Mouse (Mus musculus) Patski (cell line): ENCODE results near the gene Lemd2. TPM values are rescaled to one million over a fixed set of nuclear protein-coding genes. Genes with fewer than 3 reads are reported as not detected.
"Not testable (repeated sequence)": the region's sequence is repeated elsewhere in the genome, so short reads cannot be mapped to it uniquely, and the experiment has no call there.

ENCODE experiments used
- ATAC-seq: fragments of 100-300 bp; one replicate; pipeline ENCODE4 v1.8.0; 2021
- CTCF ChIA-PET: fragments of 350-600 bp; sonication (Branson Sonifier 250); formaldehyde crosslinking; loops from one replicate; lab custom pipeline; 2022; ENCODE audit warnings: inconsistent platforms; lab: Charles Lee
- POLR2A ChIA-PET: fragments of 350-600 bp; sonication (Branson Sonifier 250); formaldehyde crosslinking; loops from one replicate; lab custom pipeline; 2022; ENCODE audit warnings: antibody characterized with exemption, inconsistent platforms; lab: Charles Lee
- DNase-seq: peaks from one replicate; pipeline ENCODE4 v3.0.0-alpha.2; 2011; ENCODE audit warnings: low read depth, low spot score
- H3K27me3 ChIP-seq: fragments of 371-371 bp; one replicate; pipeline ENCODE4 v1.5.1; 2021
- CTCF ChIP-seq: fragments of 100-300 bp; IDR thresholded peaks from one replicate; pipeline ENCODE4 v1.5.1; 2021
- in situ Hi-C: fragments of 300-500 bp; cut with MboI; formaldehyde crosslinking; loops from 3 replicates; pipeline ENCODE4 v1.11.1; 2018; ENCODE audit warnings: low pct_unique_long_range_greater_than_20kb, mixed read lengths
- polyA plus RNA-seq: library from polyadenylated mRNA; unstranded; gene quantifications from one replicate; pipeline ENCODE4 v1.2.3, GENCODE M21; 2021

The Lemd2 gene
- polyA plus RNA-seq, 1 experiment from 2014 or later: 104 TPM

DNA sequence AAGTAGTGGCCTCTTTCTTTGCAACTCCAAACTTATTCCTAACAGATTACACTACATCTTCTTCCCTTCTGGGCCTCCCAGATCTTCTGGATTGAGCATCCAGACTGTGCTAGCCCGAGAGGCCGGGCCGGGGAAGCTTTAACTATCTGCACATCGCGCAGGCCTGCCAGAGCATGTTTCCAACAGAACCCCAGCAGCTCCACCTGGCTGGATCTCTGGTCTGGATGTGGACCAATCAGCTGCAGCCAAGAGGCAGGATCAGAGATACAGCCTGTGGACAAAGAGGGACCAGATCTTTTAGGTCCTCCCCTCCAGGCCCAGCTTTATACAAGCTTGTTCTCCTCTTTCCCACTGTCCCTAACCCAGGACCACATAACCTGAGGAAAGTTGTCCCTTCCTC lies 35.7 kb upstream of the Lemd2 start:
- no peak for TF ChIP-seq CTCF
- ChIA-PET CTCF (interaction anchor here (0.9 kb wide), 1 partner anchor 23 kb away, joined by 3 read pairs; no protein-coding TSS in a partner anchor), POLR2A (no interaction called here)
- DNase-seq (no peak), ATAC-seq (no peak)
- in situ Hi-C loops: loop anchor here (5.0 kb wide), 1 partner anchor 177 kb away; no protein-coding TSS in a partner anchor
- no peaks in the 10 kb centered on the region for H3K27me3 ChIP-seq

DNA sequence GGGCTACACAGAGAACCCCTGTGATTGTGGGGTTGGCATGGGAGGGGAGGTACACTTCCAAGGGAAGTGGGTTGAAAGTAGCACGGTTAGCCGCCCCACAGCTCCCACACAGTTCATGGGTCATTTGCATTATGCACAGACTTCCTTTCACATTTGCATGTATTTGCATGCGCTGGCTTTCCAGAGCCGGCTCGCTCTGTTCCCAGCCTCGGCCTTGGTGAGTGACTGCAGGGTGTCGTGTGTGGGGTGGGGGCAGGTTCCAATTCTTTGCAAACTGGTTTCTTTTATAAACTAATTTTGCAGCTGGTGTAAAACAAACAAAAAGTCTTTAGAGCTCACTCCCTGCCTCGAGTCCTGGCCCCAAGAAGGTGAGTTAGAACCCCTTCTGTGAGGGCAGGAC lies 34.4 kb upstream of the Lemd2 start:
- DNase-seq: no peak
- CTCF ChIA-PET: no interaction called here
- in situ Hi-C loops: loop anchor here (5.0 kb wide), 1 partner anchor 179 kb away; no protein-coding TSS in a partner anchor

DNA sequence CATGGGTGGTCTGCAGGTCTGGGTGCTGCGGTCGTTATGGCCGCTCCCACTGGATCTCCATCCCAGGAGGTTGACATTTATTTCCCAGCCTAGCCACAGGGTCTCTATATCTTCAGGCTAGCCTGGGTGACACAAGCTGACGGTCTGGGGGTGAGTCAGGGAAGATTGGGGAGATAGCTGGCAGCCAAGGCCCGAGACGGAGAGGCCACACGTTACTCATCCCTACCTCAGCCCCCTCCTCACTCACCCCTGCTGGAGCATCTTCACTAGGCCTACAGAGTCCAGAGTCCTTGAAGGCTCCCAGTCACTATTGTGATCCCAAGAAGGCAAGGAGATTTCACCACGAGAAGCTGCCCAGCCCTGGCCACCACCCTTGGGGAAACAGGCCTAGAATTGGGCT lies 33.5 kb upstream of the Lemd2 start:
- peaks cover 4% of the 10 kb centered on the region for H3K27me3 ChIP-seq
- CTCF ChIA-PET: no interaction called here
- ATAC-seq: no peak
- no peak for DNase-seq
- TF ChIP-seq CTCF: no peak
- POLR2A ChIA-PET: no interaction called here
- in situ Hi-C loops: loop anchor here (5.0 kb wide), 1 partner anchor 180 kb away; no protein-coding TSS in a partner anchor

More for the DNA sequence above, 34.4 kb upstream of the Lemd2 start:
- no peak for ATAC-seq
- POLR2A ChIA-PET: no interaction called here
- H3K27me3 ChIP-seq: peaks cover 4% of the 10 kb centered on the region
- TF ChIP-seq CTCF: no peak

DNA sequence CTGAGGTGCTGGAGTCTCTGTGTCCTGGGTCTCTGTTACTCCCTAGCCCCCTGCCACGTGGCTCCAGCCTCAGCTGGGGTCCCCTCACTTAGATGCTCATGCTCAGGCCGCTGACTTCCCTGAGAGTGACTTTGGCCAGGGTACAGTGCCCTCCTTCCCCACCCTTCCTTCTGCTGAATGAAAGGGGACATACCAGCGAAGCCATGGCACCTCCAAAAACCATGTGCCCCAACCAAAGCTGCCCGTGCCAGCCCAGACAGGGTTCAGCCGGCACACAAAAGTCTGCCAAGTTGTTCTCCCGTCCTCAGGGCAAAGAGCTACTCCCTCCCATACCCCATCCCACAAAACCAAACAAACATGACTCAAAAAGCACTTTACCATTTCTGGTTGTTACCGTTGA lies 29.0 kb upstream of the Lemd2 start:
- H3K27me3 ChIP-seq: peaks cover 4% of the 10 kb centered on the region
- in situ Hi-C loops: no loop called here
- DNase-seq (no peak), ATAC-seq (no peak)
- TF ChIP-seq CTCF: no peak
- ChIA-PET CTCF (no interaction called here), POLR2A (no interaction called here)

DNA sequence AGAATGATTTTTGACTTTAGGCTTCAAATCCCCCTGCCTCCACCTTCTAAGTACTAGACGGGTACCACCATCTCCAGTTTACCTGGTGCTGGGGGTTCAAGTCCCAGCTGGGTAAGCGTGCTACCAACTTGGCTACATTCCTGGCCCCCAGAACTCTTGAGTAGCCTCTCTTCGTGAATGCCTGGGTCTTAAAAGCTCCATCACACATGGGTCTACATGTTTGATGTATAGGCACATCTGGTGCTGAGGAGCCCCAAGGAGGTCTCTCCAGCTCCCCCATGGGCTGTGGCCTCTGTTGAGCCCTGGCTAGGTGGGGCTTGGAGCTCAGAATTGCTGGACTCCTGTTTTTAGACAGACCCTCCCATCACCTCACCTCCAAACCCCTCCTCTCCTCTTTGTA lies 27.9 kb upstream of the Lemd2 start:
- ChIA-PET POLR2A (no interaction called here), CTCF (no interaction called here)
- ATAC-seq (no peak), DNase-seq (no peak)
- in situ Hi-C loops: no loop called here
- H3K27me3 ChIP-seq: peaks cover 4% of the 10 kb centered on the region
- TF ChIP-seq CTCF: no peak

DNA sequence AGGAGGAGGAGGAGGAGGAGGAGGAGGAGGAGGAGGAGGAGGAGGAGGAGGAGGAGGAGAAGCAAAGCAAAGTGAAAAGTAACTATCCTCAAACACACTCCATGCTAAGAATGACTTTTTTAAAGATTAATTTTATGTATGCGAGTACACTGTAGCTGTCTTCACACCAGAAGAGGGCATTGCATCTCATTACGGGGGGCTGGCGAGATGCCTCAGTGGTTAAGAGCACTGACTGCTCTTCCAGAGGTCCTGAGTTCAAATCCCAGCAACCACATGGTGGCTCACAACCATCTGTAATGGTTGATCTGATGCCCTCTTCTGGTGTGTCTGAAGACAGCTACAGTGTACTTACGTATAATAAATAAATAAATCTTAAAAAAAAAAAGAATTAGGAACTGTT lies 27.3 kb upstream of the Lemd2 start:
- in situ Hi-C loops, DNase-seq, CTCF ChIA-PET, ATAC-seq, H3K27me3 ChIP-seq: not testable (repeated sequence)
- POLR2A ChIA-PET: interaction anchor here (0.6 kb wide), 1 partner anchor 25 kb away, joined by 3 read pairs; no protein-coding TSS in a partner anchor

DNA sequence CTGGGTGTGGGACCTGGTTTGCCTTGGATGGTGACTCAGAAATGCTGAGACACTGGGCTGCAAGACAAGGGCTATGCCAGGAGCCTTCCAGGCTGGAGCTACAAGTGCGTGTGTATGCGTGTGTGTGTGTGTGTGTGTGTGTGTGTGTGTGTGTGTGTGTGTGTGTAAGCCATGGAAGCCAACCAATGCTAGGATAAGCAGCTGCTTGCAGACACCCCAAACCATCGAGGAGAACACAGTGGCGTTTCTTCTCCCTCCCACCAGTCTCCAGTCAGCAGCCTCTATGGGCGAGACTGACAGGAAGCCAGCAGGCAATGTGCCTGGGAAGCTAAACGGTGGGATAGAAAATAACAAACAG lies 26.9 kb upstream of the Lemd2 start:
- DNase-seq (no peak), ATAC-seq (no peak)
- in situ Hi-C loops: no loop called here
- ChIA-PET CTCF (no interaction called here), POLR2A (interaction anchor here (0.6 kb wide), 1 partner anchor 25 kb away, joined by 3 read pairs; no protein-coding TSS in a partner anchor)
- no peak for TF ChIP-seq CTCF
- H3K27me3 ChIP-seq: peaks cover 6% of the 10 kb centered on the region

DNA sequence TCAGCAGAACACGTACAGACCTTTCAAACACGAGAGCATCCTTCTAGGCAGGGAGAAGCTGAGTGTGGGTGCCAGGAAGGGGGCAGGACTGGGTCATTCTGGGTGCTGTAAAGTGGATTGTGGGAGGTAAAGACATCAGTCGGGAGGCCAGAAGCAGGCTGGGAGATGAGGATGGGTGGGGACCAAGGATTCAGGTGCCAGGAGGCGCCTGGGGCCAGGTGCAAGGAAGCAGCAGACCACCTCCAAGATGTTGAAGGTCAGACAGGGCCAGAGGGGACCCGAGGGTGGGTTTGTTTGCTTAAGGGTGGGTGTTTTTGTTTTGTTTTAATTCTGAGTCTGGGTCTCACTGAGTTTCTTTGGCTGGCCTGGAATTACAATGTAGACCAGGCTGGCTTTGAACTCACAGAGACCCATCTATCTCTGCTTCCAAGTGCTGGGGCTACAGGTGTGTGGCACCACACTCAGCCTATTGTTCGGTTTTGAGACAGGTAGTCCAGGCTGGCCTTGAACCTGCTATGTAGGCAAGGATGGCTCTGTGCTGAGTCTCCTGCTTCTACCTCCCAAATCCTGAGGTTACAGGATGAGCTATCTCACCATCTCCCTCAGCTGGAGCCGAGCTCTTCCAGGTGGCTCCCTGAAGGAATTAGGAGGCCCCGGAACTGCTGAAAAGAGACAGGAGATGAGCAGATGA lies 26.3 kb upstream of the Lemd2 start:
- ChIA-PET CTCF (no interaction called here), POLR2A (interaction anchor here (0.6 kb wide), 1 partner anchor 26 kb away, joined by 3 read pairs; no protein-coding TSS in a partner anchor)
- peaks cover 6% of the 10 kb centered on the region for H3K27me3 ChIP-seq
- ATAC-seq (no peak), DNase-seq (no peak)
- TF ChIP-seq CTCF: no peak
- in situ Hi-C loops: no loop called here

DNA sequence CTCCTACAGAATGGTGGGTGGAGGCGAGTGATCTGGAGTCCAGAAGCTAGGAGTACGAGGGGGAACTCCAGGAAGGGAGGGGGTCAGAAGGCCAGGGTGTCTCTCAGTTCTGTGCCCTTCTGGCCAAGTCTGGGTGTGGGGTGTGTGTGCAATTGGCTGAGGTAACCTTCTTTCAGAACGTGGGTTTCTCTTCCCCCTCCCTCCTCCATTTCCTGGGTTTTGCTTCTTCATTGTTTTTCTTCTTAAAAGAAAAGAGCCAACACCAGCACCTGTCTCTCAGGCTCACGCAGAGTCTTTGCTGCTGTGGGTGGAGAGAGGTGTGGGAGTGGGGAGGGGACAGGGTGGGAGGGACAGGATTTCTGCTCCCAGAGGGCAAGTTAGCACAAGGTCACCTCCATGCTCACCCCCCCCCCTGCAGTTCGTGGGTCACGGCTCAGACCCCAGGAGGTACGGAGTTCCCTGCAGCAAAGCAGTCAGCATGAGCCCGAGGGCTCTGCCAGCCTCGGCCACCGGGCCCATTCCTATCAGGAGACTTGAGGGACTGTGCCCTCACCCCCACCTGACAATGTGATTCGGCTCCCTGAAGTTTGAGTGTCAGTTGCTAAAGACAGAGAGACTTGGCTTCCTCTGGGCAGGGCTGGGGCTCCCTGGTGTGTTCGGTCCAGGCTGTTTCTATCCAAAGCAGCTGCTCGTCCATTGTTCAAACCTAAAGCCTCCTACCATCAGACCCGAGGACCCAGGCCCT lies 25.6 kb upstream of the Lemd2 start:
- no peak for ATAC-seq
- H3K27me3 ChIP-seq: peaks cover 6% of the 10 kb centered on the region
- CTCF ChIA-PET: no interaction called here
- no peak for TF ChIP-seq CTCF
- no peak for DNase-seq
- POLR2A ChIA-PET: no interaction called here
- in situ Hi-C loops: no loop called here

DNA sequence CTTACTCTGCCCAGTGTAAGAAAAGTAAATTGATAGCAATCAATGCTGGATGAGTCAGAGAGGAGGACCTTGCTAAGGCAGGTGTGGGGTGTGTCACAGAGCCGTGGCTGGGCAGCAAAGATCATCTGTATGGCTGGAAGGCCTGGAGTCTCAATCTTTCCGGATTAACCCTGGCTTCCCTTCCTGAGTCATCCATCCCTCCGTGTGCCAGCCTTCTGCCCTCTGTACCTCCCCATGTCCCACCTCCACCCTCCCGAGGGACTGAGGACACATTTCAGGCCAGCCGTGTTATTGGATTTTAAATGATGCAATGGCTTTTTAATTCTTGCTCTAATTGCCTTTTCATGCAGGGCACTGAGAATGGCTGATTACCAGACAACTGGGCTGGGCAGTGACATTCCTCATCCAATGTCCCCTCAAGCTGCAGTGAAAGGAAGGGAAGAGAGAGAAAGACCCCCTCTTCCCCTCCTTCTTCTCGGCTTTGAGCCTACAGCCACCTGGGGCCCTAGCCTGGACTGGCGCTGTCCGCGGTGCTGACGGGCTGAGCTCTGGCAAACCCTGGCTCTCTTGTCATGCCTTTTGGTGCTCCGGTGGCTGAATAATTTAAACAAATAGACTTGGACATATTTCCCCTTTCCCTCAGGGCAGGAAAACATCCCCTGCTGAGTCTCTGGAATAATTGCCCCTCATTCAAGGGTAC lies 24.1 kb upstream of the Lemd2 start:
- DNase-seq (no peak), ATAC-seq (no peak)
- CTCF ChIA-PET: no interaction called here
- in situ Hi-C loops: no loop called here
- POLR2A ChIA-PET: no interaction called here
- no peak for TF ChIP-seq CTCF
- peaks cover 3% of the 10 kb centered on the region for H3K27me3 ChIP-seq
